Mouse (Mus musculus): ENCODE measurements around the gene Lrch1. TPM values are rescaled to one million over a fixed set of nuclear protein-coding genes. Genes with fewer than 3 reads are reported as not detected.

Lrch1 gene
- polyA plus RNA-seq, 3 experiments from 2014 or later, result 26.2 to 28.4 (median 27.1) TPM

GRCm38 (mm10) chr14:74886453-74886852 is 61.2 kb downstream of the Lrch1 start:
- no peak for ATAC-seq

GRCm38 (mm10) chr14:74884920-74885319 is 62.8 kb downstream of the Lrch1 start:
- no peak for ATAC-seq

GRCm38 (mm10) chr14:74884024-74884680 is 63.5 kb downstream of the Lrch1 start:
- ATAC-seq, result no peak

- ATAC-seq, result no peak
These were observed 64.5 kb downstream of the Lrch1 start for GRCm38 (mm10) chr14:74883204-74883603.

- ATAC-seq, result no peak
These were observed 64.9 kb downstream of the Lrch1 start for GRCm38 (mm10) chr14:74882754-74883153.

- ATAC-seq, result peak; percentile 94
These were observed 66.8 kb downstream of the Lrch1 start for GRCm38 (mm10) chr14:74880868-74881267.

GRCm38 (mm10) chr14:74879480-74879879 is 68.2 kb downstream of the Lrch1 start:
- no peak for ATAC-seq

- no peak for ATAC-seq
These were observed 70.4 kb downstream of the Lrch1 start for GRCm38 (mm10) chr14:74877287-74877686.

GRCm38 (mm10) chr14:74871220-74871619 is 76.5 kb downstream of the Lrch1 start:
- ATAC-seq, result no peak

- no peak for ATAC-seq
These were observed 78.8 kb downstream of the Lrch1 start for GRCm38 (mm10) chr14:74868902-74869230.

- ATAC-seq, result no peak
These were observed 79.3 kb downstream of the Lrch1 start for GRCm38 (mm10) chr14:74868188-74868901.

GRCm38 (mm10) chr14:74867076-74868042 is 80.3 kb downstream of the Lrch1 start:
- no peak for ATAC-seq

- no peak for ATAC-seq
These were observed 81.9 kb downstream of the Lrch1 start for GRCm38 (mm10) chr14:74865738-74866137.

GRCm38 (mm10) chr14:74864805-74865483 is 82.7 kb downstream of the Lrch1 start:
- no peak for ATAC-seq

GRCm38 (mm10) chr14:74861456-74861855 is 86.2 kb downstream of the Lrch1 start:
- ATAC-seq, result no peak

GRCm38 (mm10) chr14:74859154-74859553 is 88.5 kb downstream of the Lrch1 start:
- peak; percentile 58 for ATAC-seq

GRCm38 (mm10) chr14:74855429-74855828 is 92.2 kb downstream of the Lrch1 start:
- no peak for ATAC-seq

GRCm38 (mm10) chr14:74853759-74854100 is 93.9 kb downstream of the Lrch1 start:
- no peak for ATAC-seq

GRCm38 (mm10) chr14:74852965-74853758 is 94.5 kb downstream of the Lrch1 start:
- no peak for ATAC-seq

- no peak for ATAC-seq
These were observed 95.8 kb downstream of the Lrch1 start for GRCm38 (mm10) chr14:74851866-74852265.

GRCm38 (mm10) chr14:74849020-74849419 is 98.7 kb downstream of the Lrch1 start:
- no peak for ATAC-seq

- no peak for ATAC-seq
These were observed 99.5 kb downstream of the Lrch1 start for GRCm38 (mm10) chr14:74848224-74848623.
